Mouse (Mus musculus) heart, adult 9 months (tissue): ENCODE data around the gene Smarcc1.
A peak's percentile ranks its signal among the peaks of the same experiment; 100 is the strongest.
"Not testable (repeated sequence)": the region's sequence is repeated elsewhere in the genome, so short reads cannot be mapped to it uniquely, and the experiment has no call there.

ENCODE experiments used
- DNase-seq, 2 experiments: peaks; one replicate each; pipeline ENCODE4 v3.0.0; 2022; ENCODE audit warnings: low spot score in 2 of 2

The Smarcc1 gene

DNA sequence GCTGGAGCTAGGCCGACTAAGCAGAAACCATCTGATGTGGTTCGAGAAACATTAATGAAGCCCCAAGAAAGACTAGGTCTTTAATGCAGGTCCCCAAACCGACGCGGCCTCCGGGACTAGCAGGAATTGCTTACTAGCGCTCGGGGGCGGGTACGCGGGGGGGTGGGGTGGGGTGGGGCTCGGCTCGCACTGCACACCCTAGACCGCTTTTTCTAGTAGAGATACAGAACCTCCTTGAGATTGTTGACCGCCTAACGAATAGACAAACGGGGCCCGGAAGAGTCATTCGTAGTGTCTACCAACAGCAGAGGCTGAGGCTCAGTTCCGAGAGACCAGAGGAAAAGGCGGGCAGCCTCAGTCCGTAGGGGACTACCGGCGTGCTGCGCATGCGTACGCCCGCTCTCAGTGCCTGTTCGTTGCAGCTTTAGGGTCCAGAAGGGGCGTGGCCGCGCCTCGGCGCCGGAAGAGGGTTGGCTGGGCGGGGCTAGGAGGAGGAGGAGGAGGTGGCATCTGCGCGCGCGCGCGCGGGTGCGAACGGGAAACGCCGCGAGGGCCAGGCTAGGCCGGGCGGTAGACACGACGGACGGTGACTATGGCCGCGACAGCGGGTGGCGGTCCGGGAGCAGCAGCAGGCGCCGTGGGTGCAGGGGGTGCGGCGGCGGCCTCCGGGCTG is 14.2 kb downstream of the Smarcc1 start:
- peak; percentile 99 for DNase-seq

GRCm38 (mm10) chr9:110132201-110132605 is 14.7 kb downstream of the Smarcc1 start:
- DNase-seq: no peak

- DNase-seq: no peak
Measured at GRCm38 (mm10) chr9:110132921-110133320, 15.4 kb downstream of the Smarcc1 start.

DNA sequence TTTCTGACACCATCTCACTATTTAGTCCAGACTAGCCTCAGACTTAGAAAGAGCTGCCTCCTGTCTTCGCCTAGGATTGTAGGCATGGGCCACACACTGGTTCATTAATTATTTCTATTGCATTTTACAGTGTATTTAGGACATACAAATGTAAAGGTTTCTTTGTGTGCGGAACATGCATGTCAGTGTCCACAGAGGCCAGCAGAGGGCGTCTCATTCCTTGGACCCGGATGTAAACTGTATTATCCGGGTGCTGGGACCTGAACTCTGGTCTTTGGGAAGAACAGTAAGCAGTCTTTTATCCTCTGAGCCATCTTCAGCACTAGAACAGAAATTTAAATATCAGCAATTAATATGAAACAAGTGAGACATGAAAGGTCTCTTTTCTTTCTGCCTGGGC is 16.7 kb downstream of the Smarcc1 start:
- DNase-seq: no peak

DNA sequence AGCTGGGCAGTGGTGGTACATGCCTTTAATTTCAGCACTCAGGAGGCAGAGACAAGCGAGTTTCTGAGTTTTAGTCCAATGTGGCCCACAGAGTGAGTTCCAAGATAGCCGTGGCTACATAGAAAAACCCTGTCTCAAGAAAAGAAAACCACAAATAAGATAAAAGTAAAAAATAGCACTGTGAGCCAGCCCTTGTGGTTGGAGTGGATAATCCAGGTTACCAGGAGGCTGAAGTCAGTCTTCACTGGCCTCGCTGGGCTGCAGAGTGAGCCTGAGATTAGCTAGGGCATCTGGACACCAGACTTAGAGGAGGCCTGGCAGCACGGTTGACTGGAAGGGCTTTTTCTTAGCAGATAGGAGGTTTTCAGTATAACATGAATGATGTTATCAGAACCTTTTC is 21.6 kb downstream of the Smarcc1 start:
- no peak for DNase-seq

- no peak for DNase-seq
Measured at GRCm38 (mm10) chr9:110142097-110142496, 24.6 kb downstream of the Smarcc1 start.

DNA sequence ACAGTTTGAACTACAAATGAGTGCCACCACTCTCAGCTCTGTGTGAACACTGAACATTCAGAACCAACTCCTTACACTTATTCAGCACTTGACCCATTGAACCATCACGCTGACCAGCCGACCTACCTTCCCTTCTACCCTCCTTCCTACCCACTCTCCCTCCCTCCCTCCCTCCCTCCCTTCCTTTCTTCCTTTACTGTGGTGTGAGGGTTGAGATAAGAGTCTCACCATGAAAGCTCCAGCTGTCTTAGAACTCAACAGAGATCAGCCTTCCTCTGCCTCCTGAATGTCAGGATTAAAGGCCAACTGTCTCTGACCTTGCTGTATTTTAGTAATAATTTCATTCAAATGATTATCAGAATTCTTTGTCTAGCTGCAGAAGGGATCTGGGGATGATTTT is 31.1 kb downstream of the Smarcc1 start:
- DNase-seq: no peak

GRCm38 (mm10) chr9:110159036-110159435 is 41.5 kb downstream of the Smarcc1 start:
- DNase-seq: no peak

DNA sequence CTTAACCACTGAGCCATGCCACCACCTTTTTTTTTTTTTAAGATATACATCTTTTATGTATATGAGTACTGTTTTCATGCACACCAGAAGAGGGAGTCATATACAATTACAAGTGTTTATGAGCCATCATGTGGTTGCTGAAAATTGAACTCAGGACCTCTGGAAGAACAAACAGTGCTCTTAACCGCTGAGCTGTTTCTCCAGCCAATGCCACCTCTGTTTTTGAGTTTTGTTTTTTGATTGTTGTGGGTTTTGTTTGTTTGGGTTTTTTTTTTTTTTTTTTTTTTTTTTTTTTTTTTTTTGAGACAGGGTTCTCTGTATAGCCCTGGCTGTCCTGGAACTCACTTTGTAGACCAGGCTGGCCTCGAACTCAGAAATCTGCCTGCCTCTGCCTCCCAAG is 43.0 kb downstream of the Smarcc1 start:
- not testable (repeated sequence) for DNase-seq

- no peak for DNase-seq
Measured at GRCm38 (mm10) chr9:110162441-110162840, 44.9 kb downstream of the Smarcc1 start.

DNA sequence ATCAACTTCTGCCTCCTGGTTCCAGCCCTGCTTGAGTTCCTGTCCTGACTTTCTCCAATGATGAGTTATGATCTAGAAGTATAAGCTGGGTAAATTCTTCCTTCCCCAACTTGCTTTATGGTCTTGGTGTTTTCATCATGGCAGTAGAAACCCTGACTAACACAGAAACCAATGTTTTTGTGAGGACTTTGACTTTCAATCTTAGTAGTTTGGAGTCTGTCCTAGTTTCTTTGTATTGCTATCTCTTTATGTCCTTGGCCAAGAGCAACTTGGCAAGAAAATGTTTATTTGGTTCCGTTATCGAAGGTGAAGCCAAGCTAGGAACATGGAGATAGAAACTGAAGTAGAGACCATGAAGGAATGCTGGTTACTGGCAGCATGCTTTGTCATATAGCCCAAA is 45.6 kb downstream of the Smarcc1 start:
- DNase-seq: peak in 1 of 2 experiments; percentile 4

GRCm38 (mm10) chr9:110170858-110171257 is 53.4 kb downstream of the Smarcc1 start:
- DNase-seq: peak; percentile 13 to 30

DNA sequence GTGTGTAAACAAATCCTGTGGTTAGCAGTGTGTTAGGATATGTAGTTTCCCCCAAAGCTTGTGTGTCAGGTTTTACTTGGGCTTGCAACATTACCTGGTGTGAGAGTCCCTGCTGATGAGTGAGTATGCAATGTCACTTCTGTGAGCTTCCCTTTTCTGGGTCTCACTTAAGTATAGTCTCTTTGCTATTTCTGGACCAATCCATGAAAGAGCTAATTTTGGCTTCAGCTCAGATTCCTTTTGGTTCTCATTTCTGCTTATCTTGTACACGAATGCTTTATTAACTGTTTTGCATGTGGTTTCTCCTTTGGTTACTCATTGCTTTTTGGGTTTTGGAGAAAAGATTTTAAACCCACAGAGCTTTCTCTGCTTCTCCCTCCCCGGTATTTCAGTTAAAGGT is 82.4 kb downstream of the Smarcc1 start:
- no peak for DNase-seq

DNA sequence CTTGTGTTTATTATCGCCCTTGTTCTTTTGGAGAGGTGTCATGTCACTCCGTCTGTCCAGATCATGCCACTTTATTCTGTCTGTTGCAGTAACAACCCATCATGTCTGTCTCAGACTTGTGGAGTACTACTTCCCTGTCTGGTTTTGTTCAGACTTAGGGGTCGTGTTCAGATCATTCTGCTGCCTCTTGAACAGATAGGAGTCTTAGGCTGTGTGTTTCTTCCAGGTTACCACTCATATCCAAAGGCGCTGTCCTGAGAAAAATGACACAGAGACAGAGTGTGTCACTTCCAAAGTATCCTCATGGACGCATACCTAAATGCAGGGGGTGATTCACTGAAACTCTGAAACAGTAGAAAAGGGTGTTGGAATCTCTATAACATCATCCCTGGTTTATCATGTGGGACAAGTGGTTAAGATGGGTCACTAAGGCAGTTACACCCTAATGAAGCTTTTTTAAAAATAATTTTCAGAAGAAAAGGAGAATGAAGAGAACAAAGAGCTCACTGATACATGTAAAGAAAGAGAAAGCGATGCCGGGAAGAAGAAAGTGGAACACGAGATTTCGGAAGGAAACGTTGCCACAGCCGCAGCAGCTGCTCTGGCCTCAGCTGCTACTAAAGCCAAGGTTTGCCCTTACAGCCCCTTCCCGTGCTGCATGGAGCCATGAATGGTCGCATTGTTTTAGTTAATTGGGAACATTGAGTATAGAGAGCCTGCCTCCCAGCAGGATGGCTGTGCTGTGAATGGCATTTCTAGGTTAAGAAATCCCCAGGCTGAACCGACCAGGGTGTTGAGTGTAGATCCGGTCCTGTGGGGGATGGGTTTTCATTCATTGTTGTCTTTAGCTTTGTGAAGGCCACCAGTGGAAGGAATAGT is 88.3 kb downstream of the Smarcc1 start:
- DNase-seq: no peak

DNA sequence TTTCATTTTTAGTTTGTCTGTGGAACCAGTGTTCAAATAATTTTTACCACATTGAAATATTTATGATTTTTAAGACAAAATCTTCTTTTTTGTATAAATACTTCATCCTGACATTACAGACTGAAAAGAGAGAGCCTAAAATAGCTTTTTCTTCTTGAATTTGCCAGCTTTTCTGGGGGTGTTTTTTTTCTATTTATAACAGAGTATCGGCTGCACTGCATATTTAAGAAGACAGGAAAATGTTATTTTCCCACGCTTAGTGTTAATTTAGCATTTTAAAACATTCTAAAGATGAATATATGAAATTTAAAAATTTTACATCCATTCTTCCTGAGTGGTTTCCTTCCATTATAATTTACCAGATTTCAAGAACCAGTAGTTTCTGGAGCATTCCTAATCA is 88.9 kb downstream of the Smarcc1 start:
- no peak for DNase-seq

DNA sequence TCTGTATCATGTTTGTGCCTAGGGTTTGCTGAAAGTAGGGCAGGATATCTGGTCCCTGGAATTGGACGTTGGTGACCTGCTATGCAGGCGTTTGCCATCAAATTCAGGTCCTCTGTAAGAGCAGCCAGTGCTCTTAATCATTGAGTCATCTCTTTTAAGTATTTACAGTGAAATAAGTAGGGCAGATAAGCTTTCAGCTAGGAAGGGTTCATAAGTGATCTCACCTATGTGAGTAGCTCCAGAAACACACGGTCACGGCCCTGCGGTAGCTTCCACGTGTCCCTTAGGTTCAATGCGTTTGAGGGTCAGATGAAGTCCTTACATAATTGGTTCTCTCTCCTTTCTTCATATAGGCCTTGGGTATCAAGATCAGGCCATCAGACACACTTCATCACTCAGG is 90.8 kb downstream of the Smarcc1 start:
- DNase-seq: no peak

GRCm38 (mm10) chr9:110208967-110209366 is 91.5 kb downstream of the Smarcc1 start:
- DNase-seq: no peak

DNA sequence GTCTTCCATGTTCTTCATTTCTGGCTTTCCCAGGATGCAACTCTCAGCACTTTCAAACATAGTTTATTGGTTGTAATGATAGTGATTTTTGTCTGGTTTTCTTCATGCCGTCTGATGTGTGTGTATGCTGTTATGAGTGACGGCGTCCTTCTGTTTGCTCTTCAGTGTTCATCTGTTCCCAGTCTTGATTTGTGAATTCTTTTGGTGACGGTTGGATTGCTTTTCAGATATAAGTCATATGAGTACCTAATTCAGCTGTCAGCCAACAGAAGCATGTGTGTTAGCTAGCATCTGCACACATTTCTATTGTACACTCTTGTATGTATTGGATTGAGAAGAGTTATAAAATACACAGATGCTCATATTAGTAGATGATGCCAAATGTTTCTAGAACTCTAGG is 106.8 kb downstream of the Smarcc1 start:
- DNase-seq: no peak

GRCm38 (mm10) chr9:110226191-110226590 is 108.7 kb downstream of the Smarcc1 start:
- DNase-seq: no peak

- no peak for DNase-seq
Measured at GRCm38 (mm10) chr9:110228671-110229070, 111.2 kb downstream of the Smarcc1 start.

- DNase-seq: no peak
Measured at GRCm38 (mm10) chr9:110229112-110229511, 111.6 kb downstream of the Smarcc1 start.

DNA sequence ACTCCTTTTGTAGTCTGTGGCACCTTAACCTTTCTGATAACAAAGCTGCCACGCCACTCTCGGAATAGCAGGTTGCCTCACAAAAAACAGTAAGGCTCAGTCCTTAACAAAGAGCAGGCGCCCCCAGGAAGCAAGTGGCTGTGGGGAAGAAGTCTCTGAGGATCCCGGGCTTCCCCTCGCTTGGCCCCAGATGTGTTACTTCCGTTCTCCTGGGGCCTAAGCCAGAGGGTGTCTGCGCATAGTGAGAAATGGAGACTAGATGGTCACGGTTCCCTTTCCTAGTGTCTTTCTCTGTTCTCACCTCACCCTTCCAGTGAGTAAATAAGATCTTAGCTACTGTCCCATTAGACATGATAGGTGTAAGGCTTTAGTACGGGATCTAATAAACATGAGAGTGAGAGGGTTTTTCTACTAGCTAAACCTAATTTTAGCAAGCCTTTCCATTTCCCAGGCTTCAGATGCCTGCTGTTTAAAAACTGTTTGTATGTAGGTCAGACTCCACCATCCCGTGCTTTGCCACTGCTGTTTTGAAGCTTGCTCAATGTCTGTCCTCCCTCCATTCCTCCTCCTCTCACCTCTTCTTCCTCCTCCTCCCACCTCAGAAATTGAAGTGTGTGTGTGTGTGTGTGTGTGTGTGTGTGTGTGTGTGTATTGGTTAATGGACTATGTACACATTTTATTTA is 112.2 kb downstream of the Smarcc1 start:
- DNase-seq: no peak
